Mouse (Mus musculus) cerebellum, adult 11 months (tissue): ENCODE data around the gene Gon7.

ENCODE experiments used
- DNase-seq: peaks from one replicate; pipeline ENCODE4 v3.0.0; 2022

Gon7 gene

GRCm38 (mm10) chr12:102757689-102758402 lies at the start of gene Gon7, which contains the start of the genes Gm28051 and Ubr7:
Gene Gon7 (minus strand): TSS chr12:102757803.
Gene Gm28051 (minus strand): TSS chr12:102757765.
Gene Ubr7 (plus strand): TSS chr12:102757967.
- peak; percentile 96 for DNase-seq

- DNase-seq: no peak
Observed at GRCm38 (mm10) chr12:102799528-102799927, 41.9 kb upstream of the Gon7 start.

- no peak for DNase-seq
Observed at GRCm38 (mm10) chr12:102787927-102788326, 30.3 kb upstream of the Gon7 start.

- no peak for DNase-seq
Observed at GRCm38 (mm10) chr12:102785593-102785985, 28.0 kb upstream of the Gon7 start.

GRCm38 (mm10) chr12:102784899-102785592 lies 27.4 kb upstream of the Gon7 start:
- DNase-seq: no peak

- no peak for DNase-seq
Observed at GRCm38 (mm10) chr12:102782841-102783240, 25.2 kb upstream of the Gon7 start.

- DNase-seq: no peak
Observed at GRCm38 (mm10) chr12:102779452-102779851, 21.8 kb upstream of the Gon7 start.

GRCm38 (mm10) chr12:102778151-102778550 lies 20.5 kb upstream of the Gon7 start:
- peak; percentile 22 for DNase-seq

- no peak for DNase-seq
Observed at GRCm38 (mm10) chr12:102776035-102776434, 18.4 kb upstream of the Gon7 start.

GRCm38 (mm10) chr12:102772676-102773075 lies 15.1 kb upstream of the Gon7 start:
- DNase-seq: no peak

GRCm38 (mm10) chr12:102771601-102772000 lies 14.0 kb upstream of the Gon7 start:
- DNase-seq: no peak

- DNase-seq: no peak
Observed at GRCm38 (mm10) chr12:102769000-102769399, 11.4 kb upstream of the Gon7 start.

- DNase-seq: no peak
Observed at GRCm38 (mm10) chr12:102763696-102764095, 6.1 kb upstream of the Gon7 start.

GRCm38 (mm10) chr12:102761668-102762067 lies 4.1 kb upstream of the Gon7 start:
- DNase-seq: no peak

- DNase-seq: no peak
Observed at GRCm38 (mm10) chr12:102758936-102759335, 1.3 kb upstream of the Gon7 start.

GRCm38 (mm10) chr12:102758403-102758756 lies 777 bp upstream of the Gon7 start, which contains the start of gene Gm20604:
Gene Gm20604 (minus strand): TSS chr12:102758672.
- no peak for DNase-seq

GRCm38 (mm10) chr12:102757055-102757688 lies 431 bp downstream of the Gon7 start:
- no peak for DNase-seq

GRCm38 (mm10) chr12:102756304-102756703 lies 1.3 kb downstream of the Gon7 start:
- DNase-seq: peak; percentile 33

- DNase-seq: no peak
Observed at GRCm38 (mm10) chr12:102748256-102748655, 9.3 kb downstream of the Gon7 start.

GRCm38 (mm10) chr12:102744839-102745238 lies 12.8 kb downstream of the Gon7 start:
- DNase-seq: no peak

GRCm38 (mm10) chr12:102743589-102744574 lies 13.7 kb downstream of the Gon7 start, which contains the start of the genes Moap1 and Tmem251:
Gene Moap1 (minus strand): TSS chr12:102743661.
Gene Tmem251 (plus strand): TSS chr12:102743762.
- peak; percentile 86 for DNase-seq

GRCm38 (mm10) chr12:102743036-102743588 lies 14.5 kb downstream of the Gon7 start:
- DNase-seq: no peak
